Comparison of ENCODE assay signal across 8 mouse cellular contexts in genomic region chr11:104550406-104550974, GRCm38 (mm10). TPM values are rescaled to one million over a fixed set of nuclear protein-coding genes. Genes with fewer than 3 reads are reported as not detected.
DNase-seq lines count a peak whose midpoint lies in the region; ATAC-seq lines count a peak whose summit lies in the region.

Gene Cdc27, minus strand, starts transcription at chr11:104550620.
Gene Myl4, plus strand, starts transcription at chr11:104550663.

- H3K4me3 ChIP-seq in brown adipose tissue, adult 24 weeks (ENCODE audit: insufficient read depth, low read depth, low read length), result peak within 1 kb of the TSS; percentile 97
- peak within 1 kb of the TSS; percentile 98 for H3K4me3 ChIP-seq in heart, embryonic 13.5 days
- H3K4me3 ChIP-seq in liver, embryonic 12.5 days, result peak within 1 kb of the TSS; percentile 93
- peak within 1 kb of the TSS; percentile 79 for H3K4me3 ChIP-seq in stomach, embryonic 15.5 days (replicated peaks)

- H3K9me3 ChIP-seq in heart, embryonic 13.5 days, result no peaks in the 10 kb centered on the region
- no peaks in the 10 kb centered on the region for H3K9me3 ChIP-seq in liver, embryonic 12.5 days (replicated peaks)
- H3K9me3 ChIP-seq in stomach, embryonic 15.5 days, result no peaks in the 10 kb centered on the region

- H3K27me3 ChIP-seq in heart, embryonic 13.5 days (replicated peaks), result no peaks in the 10 kb centered on the region
- no peaks in the 10 kb centered on the region; the same call in 1 of the 2 replicates for H3K27me3 ChIP-seq in liver, embryonic 12.5 days (replicated peaks)
- no peaks in the 10 kb centered on the region for H3K27me3 ChIP-seq in stomach, embryonic 15.5 days (replicated peaks)

- H3K36me3 ChIP-seq in heart, embryonic 13.5 days, result 0 out of 2 replicates have a peak, but pooled peaks cover 5% of the 10 kb centered on the region
- peaks cover 12% of the 10 kb centered on the region for H3K36me3 ChIP-seq in liver, embryonic 12.5 days
- no peaks in the 10 kb centered on the region for H3K36me3 ChIP-seq in stomach, embryonic 15.5 days

- WGBS in heart, embryonic 13.5 days, result under 1% methylated on average over 35 of the region's 35 CpGs
- WGBS in liver, embryonic 12.5 days (ENCODE audit: insufficient replicate concordance), result under 1% methylated on average over 35 of the region's 35 CpGs
- under 1% methylated on average over 35 of the region's 35 CpGs for WGBS in stomach, embryonic 15.5 days

- peaks cover 5% of the 10 kb centered on the region; the same call in 1 of the 2 replicates for H3K4me1 ChIP-seq in brown adipose tissue, adult 24 weeks (ENCODE audit: control insufficient read depth, insufficient read depth, insufficient read length, low read length)
- peaks cover 42% of the 10 kb centered on the region for H3K4me1 ChIP-seq in heart, embryonic 13.5 days
- peaks cover 40% of the 10 kb centered on the region for H3K4me1 ChIP-seq in liver, embryonic 12.5 days
- peaks cover 2% of the 10 kb centered on the region; the same call in 1 of the 2 replicates for H3K4me1 ChIP-seq in stomach, embryonic 15.5 days

- peak within 1 kb of the TSS; percentile 100 for H3K9ac ChIP-seq in heart, embryonic 13.5 days
- peak within 1 kb of the TSS; percentile 99 for H3K9ac ChIP-seq in liver, embryonic 12.5 days
- peak within 1 kb of the TSS; percentile 89 for H3K9ac ChIP-seq in stomach, embryonic 15.5 days

- peak within 1 kb of the TSS; percentile 86 for H3K4me2 ChIP-seq in heart, embryonic 13.5 days
- peak within 1 kb of the TSS; percentile 72 for H3K4me2 ChIP-seq in liver, embryonic 12.5 days
- peak within 1 kb of the TSS; percentile 65 for H3K4me2 ChIP-seq in stomach, embryonic 15.5 days

- peak; percentile 98 for DNase-seq in CD4-positive, CD25-positive, alpha-beta regulatory T cell, adult 2 months (ENCODE audit: low read depth, low spot score)
- peak; percentile 71 for DNase-seq in fat pad, adult 2 months (ENCODE audit: extremely low read depth, low read depth, low spot score)
- DNase-seq in kidney, postnatal 10 days, result peak; percentile 99
- peak; percentile 100 for DNase-seq in natural killer cell, adult 2 months (ENCODE audit: low spot score in 2 of 2)

- ATAC-seq in heart, embryonic 13.5 days (ENCODE audit: extremely low read depth, insufficient number of reproducible peaks, low FRiP score, low TSS enrichment), result peak; percentile 95
- peak; percentile 90 for ATAC-seq in liver, embryonic 12.5 days
- peak; percentile 95 for ATAC-seq in stomach, embryonic 15.5 days (ENCODE audit: insufficient read depth, low FRiP score, low read depth)

- H3K27ac ChIP-seq in brown adipose tissue, adult 24 weeks (replicated peaks; ENCODE audit: low read depth, low read length), result peak within 1 kb of the TSS; percentile 98
- peak within 1 kb of the TSS; percentile 96 for H3K27ac ChIP-seq in heart, embryonic 13.5 days (replicated peaks)
- H3K27ac ChIP-seq in liver, embryonic 12.5 days, result peak within 1 kb of the TSS; percentile 90
- peak within 1 kb of the TSS; percentile 89 for H3K27ac ChIP-seq in stomach, embryonic 15.5 days

RNA-seq across cellular contexts. Expression of gene Cdc27, which starts in this region (rescaled TPM):
- polyA plus RNA-seq in brown adipose tissue, adult 24 weeks (2012; ENCODE audit: insufficient read depth, insufficient read length, missing spikeins), result 16.7 and 25.0 TPM in 2 replicates
- polyA plus RNA-seq in heart, embryonic 13.5 days (2015; fragmentation: Nextera tagmentation; extraction: Ambion mirVana), result 31.7 TPM in 2 replicates
- 32.2 and 33.1 TPM in 2 replicates for polyA plus RNA-seq in liver, embryonic 12.5 days (2016; fragmentation: Nextera tagmentation; extraction: Ambion mirVana)
- 32.5 and 37.4 TPM in 2 replicates for polyA plus RNA-seq in stomach, embryonic 15.5 days (2015; fragmentation: Nextera tagmentation; extraction: Ambion mirVana)

RNA-seq across cellular contexts. Expression of gene Myl4, which starts in this region (rescaled TPM):
- 8.8 and 18.9 TPM in 2 replicates for polyA plus RNA-seq in brown adipose tissue, adult 24 weeks (2012; ENCODE audit: insufficient read depth, insufficient read length, missing spikeins)
- polyA plus RNA-seq in heart, embryonic 13.5 days (2015; fragmentation: Nextera tagmentation; extraction: Ambion mirVana), result 2,381 and 2,697 TPM in 2 replicates
- polyA plus RNA-seq in liver, embryonic 12.5 days (2016; fragmentation: Nextera tagmentation; extraction: Ambion mirVana), result 1.5 and 3.5 TPM in 2 replicates
- 7.8 and 11.8 TPM in 2 replicates for polyA plus RNA-seq in stomach, embryonic 15.5 days (2015; fragmentation: Nextera tagmentation; extraction: Ambion mirVana)

Comparison
In these comparisons a context has a peak if more than half of its experiments do, and no peak if none do; other contexts are left out.
1. Peak in every context shown above with its lines: DNase-seq, ATAC-seq, H3K4me3 ChIP-seq and H3K27ac ChIP-seq.
2. RNA of gene Myl4 (polyA plus RNA-seq): 2,381 to 2,697 TPM in heart, embryonic 13.5 days; 8.8 to 18.9 TPM in brown adipose tissue, adult 24 weeks, 7.8 to 11.8 TPM in stomach, embryonic 15.5 days and 1.5 to 3.5 TPM in liver, embryonic 12.5 days; every median in the first group is over 100 times any median in the second.